Comparison of ENCODE assay signal across 9 mouse cellular contexts in the genomic region with DNA sequence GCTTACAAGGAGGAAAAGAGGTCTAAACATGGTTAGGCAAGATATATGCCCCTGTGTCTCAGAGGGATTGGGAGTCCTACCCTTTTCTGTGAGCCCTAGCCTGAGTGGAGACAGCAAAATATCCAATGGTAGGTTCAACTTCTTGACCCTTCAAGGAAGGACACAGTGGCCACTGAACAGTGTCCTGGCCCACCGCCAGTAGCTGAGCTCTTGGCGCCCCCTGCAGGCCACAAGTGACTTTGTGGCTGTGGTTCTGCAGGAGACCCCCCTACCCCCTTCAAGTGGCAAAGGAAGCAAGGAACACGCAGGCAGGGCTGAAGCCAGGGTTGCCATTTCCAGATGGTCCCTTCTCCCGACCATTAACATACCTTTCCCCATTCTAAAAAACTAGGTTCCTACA. TPM values are rescaled to one million over a fixed set of nuclear protein-coding genes. Genes with fewer than 3 reads are reported as not detected.
DNase-seq lines count a peak whose midpoint lies in the region; ATAC-seq and TF ChIP-seq lines count a peak whose summit lies in the region.
"Had no signal": no experiment of that assay in that cellular context is flagged by ENCODE, and none has a peak within 500 bp of the region (broad histone marks: within the 10 kb centered on the region; RNA-seq: fewer than 3 reads in every experiment).

No protein-coding gene starts in this region.

- 6% methylated on average over 4 of the region's 4 CpGs for WGBS in intestine, embryonic 14.5 days
- WGBS in intestine, embryonic 15.5 days = under 1% methylated on average over 4 of the region's 4 CpGs
- WGBS in limb, embryonic 11.5 days = 1% methylated on average over 4 of the region's 4 CpGs

- no peak for ATAC-seq in intestine, embryonic 14.5 days (replicated peaks; ENCODE audit: low FRiP score, low TSS enrichment, low read depth)
- no peak for ATAC-seq in intestine, embryonic 15.5 days
- ATAC-seq in limb, embryonic 11.5 days (ENCODE audit: insufficient number of reproducible peaks, low FRiP score, low TSS enrichment, low read depth) = no peak
- ATAC-seq in erythroid progenitor cell, adult 5-6 weeks (replicated peaks; ENCODE audit: low FRiP score, poor library complexity, severe bottlenecking) = no peak

- peak; percentile 75 for DNase-seq in intestine, embryonic 14.5 days (ENCODE audit: low spot score)
- peak; percentile 79 for DNase-seq in adrenal gland, postnatal 25 days
- peak; percentile 28 for DNase-seq in gastrocnemius, postnatal 25 days
- peak; percentile 82 for DNase-seq in limb, embryonic 11.5 days (ENCODE audit: low spot score)
- DNase-seq in retina, postnatal 7 days (ENCODE audit: low read depth, low spot score) = peak; percentile 57

- H3K9me3 ChIP-seq in intestine, embryonic 14.5 days (ENCODE audit: control insufficient read depth, low read length) = no peaks in the 10 kb centered on the region
- H3K9me3 ChIP-seq in intestine, embryonic 15.5 days = no peaks in the 10 kb centered on the region
- H3K9me3 ChIP-seq in E14TG2a.4 (ENCODE audit: low read length) = no peaks in the 10 kb centered on the region
- no peaks in the 10 kb centered on the region for H3K9me3 ChIP-seq in limb, embryonic 11.5 days (ENCODE audit: control insufficient read depth, low read length)
- H3K9me3 ChIP-seq: lung, embryonic 15.5 days had no signal

- peaks cover 9% of the 10 kb centered on the region for H3K27me3 ChIP-seq in intestine, embryonic 14.5 days (replicated peaks; ENCODE audit: control insufficient read depth, insufficient read depth, low read length)
- peaks cover 12% of the 10 kb centered on the region; the same call in 1 of the 2 replicates for H3K27me3 ChIP-seq in intestine, embryonic 15.5 days (replicated peaks)
- peaks cover 24% of the 10 kb centered on the region for H3K27me3 ChIP-seq in E14TG2a.4 (ENCODE audit: insufficient read depth, low read length)
- peaks cover 15% of the 10 kb centered on the region for H3K27me3 ChIP-seq in limb, embryonic 11.5 days (ENCODE audit: control insufficient read depth, insufficient read depth, low read length)

- H3K9ac ChIP-seq in intestine, embryonic 14.5 days (ENCODE audit: low read length) = no peak overlapping the region
- no peak overlapping the region for H3K9ac ChIP-seq in intestine, embryonic 15.5 days
- H3K9ac ChIP-seq in limb, embryonic 11.5 days (ENCODE audit: low read length) = no peak overlapping the region
- H3K9ac ChIP-seq: lung, embryonic 15.5 days had no signal

- H3K4me3 ChIP-seq in intestine, embryonic 14.5 days (ENCODE audit: low read depth, low read length) = no peak overlapping the region
- H3K4me3 ChIP-seq in intestine, embryonic 15.5 days (replicated peaks) = no peak overlapping the region
- no peak overlapping the region for H3K4me3 ChIP-seq in E14TG2a.4 (replicated peaks; ENCODE audit: low read length)
- H3K4me3 ChIP-seq in limb, embryonic 11.5 days (ENCODE audit: low read depth, low read length) = no peak overlapping the region
- H3K4me3 ChIP-seq: lung, embryonic 15.5 days had no signal

- no peak overlapping the region for H3K27ac ChIP-seq in intestine, embryonic 14.5 days (ENCODE audit: low read depth)
- no peak overlapping the region for H3K27ac ChIP-seq in intestine, embryonic 15.5 days
- H3K27ac ChIP-seq in limb, embryonic 11.5 days (replicated peaks; ENCODE audit: low read depth, low read length) = no peak overlapping the region
- H3K27ac ChIP-seq: lung, embryonic 15.5 days had no signal

- no peak overlapping the region for H3K4me2 ChIP-seq in intestine, embryonic 14.5 days (ENCODE audit: low read length)
- H3K4me2 ChIP-seq in intestine, embryonic 15.5 days (replicated peaks) = no peak overlapping the region
- H3K4me2 ChIP-seq in limb, embryonic 11.5 days (ENCODE audit: low read depth, severe bottlenecking) = no peak overlapping the region
- H3K4me2 ChIP-seq: lung, embryonic 15.5 days had no signal

- peak; percentile 68 for TF ChIP-seq CTCF in E14TG2a.4 (conservative IDR thresholded peaks at IDR 0.05; ENCODE audit: low read length)

- H3K36me3 ChIP-seq in intestine, embryonic 14.5 days (ENCODE audit: control insufficient read depth, insufficient read depth, low read length) = no peaks in the 10 kb centered on the region
- H3K36me3 ChIP-seq in intestine, embryonic 15.5 days = no peaks in the 10 kb centered on the region
- H3K36me3 ChIP-seq in E14TG2a.4 (ENCODE audit: insufficient read depth, low read length) = no peaks in the 10 kb centered on the region
- H3K36me3 ChIP-seq in limb, embryonic 11.5 days (ENCODE audit: control insufficient read depth, insufficient read depth, low read length) = no peaks in the 10 kb centered on the region
- H3K36me3 ChIP-seq: lung, embryonic 15.5 days had no signal

- no peaks in the 10 kb centered on the region; the same call in 1 of the 2 replicates for H3K4me1 ChIP-seq in intestine, embryonic 14.5 days (replicated peaks; ENCODE audit: control insufficient read depth, insufficient read depth, low read length)
- peaks cover 13% of the 10 kb centered on the region for H3K4me1 ChIP-seq in intestine, embryonic 15.5 days (replicated peaks)
- peaks cover 12% of the 10 kb centered on the region for H3K4me1 ChIP-seq in E14TG2a.4 (replicated peaks; ENCODE audit: low read depth, low read length)
- peaks cover 1% of the 10 kb centered on the region; the same call in 1 of the 2 replicates for H3K4me1 ChIP-seq in limb, embryonic 11.5 days (ENCODE audit: control insufficient read depth, insufficient read depth, low read length)

RNA-seq across cellular contexts. Expression of a gene that starts 10.5 kb away (rescaled TPM):
- polyA plus RNA-seq in intestine, embryonic 14.5 days (2014; fragmentation: Nextera tagmentation; extraction: Ambion mirVana) = 1.8 and 2.2 TPM in 2 replicates
- 2.8 and 4.0 TPM in 2 replicates for polyA plus RNA-seq in intestine, embryonic 15.5 days (2015; fragmentation: Nextera tagmentation; extraction: Ambion mirVana)
- 84.6 and 96.5 TPM in 2 replicates for total RNA-seq in adrenal gland, postnatal 25 days (2021)
- total RNA-seq in gastrocnemius, postnatal 25 days (2021) = 10 to 100 TPM in 1 of 2 experiments, 1 to 10 TPM in 1; 6.4 to 10.0 TPM
- 3.5 and 5.1 TPM in 2 replicates for polyA plus RNA-seq in limb, embryonic 11.5 days (2014; fragmentation: Nextera tagmentation; extraction: Ambion mirVana)
- not detected in 2 replicates for total RNA-seq in erythroid progenitor cell, adult 5-6 weeks (2015; ENCODE audit: low replicate concordance)
- total RNA-seq in erythroid progenitor cell, adult 5-6 weeks (2017; ENCODE audit: low replicate concordance) = 0.98 TPM in 1 of 2 replicates, not detected in the other

Comparison
In these comparisons a context has a peak if more than half of its experiments do, and no peak if none do; other contexts are left out.
1. DNase-seq: peak in every context shown above with its lines; median percentile 82 in limb, embryonic 11.5 days; 79 in adrenal gland, postnatal 25 days; 75 in intestine, embryonic 14.5 days; 57 in retina, postnatal 7 days; 28 in gastrocnemius, postnatal 25 days.